Mouse (Mus musculus): ENCODE data around the gene Nfia.

GRCm38 (mm10) chr4:97795957-97796356 is 23.4 kb downstream of the Nfia start:
- TF ChIP-seq CTCF (conservative IDR thresholded peaks at IDR 0.05; ENCODE audit: low read length) (no peak), POU5F1 (IDR thresholded peaks at IDR 0.05; ENCODE audit: borderline replicate concordance, low read length) (no peak)
